Mouse (Mus musculus): ENCODE results near the gene Vax2. TPM values are rescaled to one million over a fixed set of nuclear protein-coding genes. Genes with fewer than 3 reads are reported as not detected.

The Vax2 gene
- polyA plus RNA-seq, 1 experiment from 2014 or later: not detected

GRCm38 (mm10) chr6:83715461-83716196, 4.6 kb downstream of the Vax2 start:
- peaks cover 5% of the 10 kb centered on the region; the same call in 1 of the 2 replicates for H3K4me1 ChIP-seq (ENCODE audit: control insufficient read depth, insufficient read depth, low read length)
- no peak overlapping the region for H3K9ac ChIP-seq (replicated peaks; ENCODE audit: low read depth, low read length)
- H3K9me3 ChIP-seq (ENCODE audit: control insufficient read depth, low read depth, low read length): no peaks in the 10 kb centered on the region
- ATAC-seq (ENCODE audit: insufficient number of reproducible peaks, insufficient read depth, low FRiP score, low read depth): no peak
- H3K27ac ChIP-seq (ENCODE audit: low read length): no peak overlapping the region
- H3K4me2 ChIP-seq (replicated peaks; ENCODE audit: low read depth, low read length): no peak overlapping the region
- WGBS: 3% methylated on average over 30 of the region's 30 CpGs
- no peaks in the 10 kb centered on the region for H3K36me3 ChIP-seq (ENCODE audit: control insufficient read depth, insufficient read depth, low read length)
- no peak overlapping the region for H3K4me3 ChIP-seq (ENCODE audit: low read depth, low read length)
- peaks cover 68% of the 10 kb centered on the region for H3K27me3 ChIP-seq (ENCODE audit: control insufficient read depth, insufficient read depth, low read length)

GRCm38 (mm10) chr6:83717026-83717425, 6.0 kb downstream of the Vax2 start:
- peaks cover 68% of the 10 kb centered on the region for H3K27me3 ChIP-seq (ENCODE audit: control insufficient read depth, insufficient read depth, low read length)
- no peak overlapping the region for H3K27ac ChIP-seq (ENCODE audit: low read length)
- no peak overlapping the region for H3K4me2 ChIP-seq (replicated peaks; ENCODE audit: low read depth, low read length)
- ATAC-seq (ENCODE audit: insufficient number of reproducible peaks, insufficient read depth, low FRiP score, low read depth): no peak
- 3% methylated on average over 8 of the region's 8 CpGs for WGBS
- no peaks in the 10 kb centered on the region for H3K9me3 ChIP-seq (ENCODE audit: control insufficient read depth, low read depth, low read length)
- H3K9ac ChIP-seq (replicated peaks; ENCODE audit: low read depth, low read length): no peak overlapping the region
- H3K4me1 ChIP-seq (ENCODE audit: control insufficient read depth, insufficient read depth, low read length): no peaks in the 10 kb centered on the region
- H3K36me3 ChIP-seq (ENCODE audit: control insufficient read depth, insufficient read depth, low read length): no peaks in the 10 kb centered on the region
- H3K4me3 ChIP-seq (ENCODE audit: low read depth, low read length): no peak overlapping the region

GRCm38 (mm10) chr6:83722526-83722925, 11.5 kb downstream of the Vax2 start:
- peaks cover 36% of the 10 kb centered on the region for H3K27me3 ChIP-seq (ENCODE audit: control insufficient read depth, insufficient read depth, low read length)
- no peak overlapping the region for H3K4me3 ChIP-seq (ENCODE audit: low read depth, low read length)
- H3K9me3 ChIP-seq (ENCODE audit: control insufficient read depth, low read depth, low read length): no peaks in the 10 kb centered on the region
- no peak overlapping the region for H3K27ac ChIP-seq (ENCODE audit: low read length)
- no peak overlapping the region for H3K4me2 ChIP-seq (replicated peaks; ENCODE audit: low read depth, low read length)
- no peak for ATAC-seq (ENCODE audit: insufficient number of reproducible peaks, insufficient read depth, low FRiP score, low read depth)
- no peaks in the 10 kb centered on the region for H3K4me1 ChIP-seq (ENCODE audit: control insufficient read depth, insufficient read depth, low read length)
- H3K36me3 ChIP-seq (ENCODE audit: control insufficient read depth, insufficient read depth, low read length): no peaks in the 10 kb centered on the region
- H3K9ac ChIP-seq (replicated peaks; ENCODE audit: low read depth, low read length): no peak overlapping the region
- 17% methylated on average over 6 of the region's 6 CpGs for WGBS

GRCm38 (mm10) chr6:83727178-83727577, 16.1 kb downstream of the Vax2 start:
- H3K9ac ChIP-seq (replicated peaks; ENCODE audit: low read depth, low read length): no peak overlapping the region
- WGBS: 40% methylated on average over 4 of the region's 4 CpGs
- H3K36me3 ChIP-seq (ENCODE audit: control insufficient read depth, insufficient read depth, low read length): no peaks in the 10 kb centered on the region
- no peak overlapping the region for H3K27ac ChIP-seq (ENCODE audit: low read length)
- no peak overlapping the region for H3K4me2 ChIP-seq (replicated peaks; ENCODE audit: low read depth, low read length)
- H3K4me3 ChIP-seq (ENCODE audit: low read depth, low read length): no peak overlapping the region
- ATAC-seq (ENCODE audit: insufficient number of reproducible peaks, insufficient read depth, low FRiP score, low read depth): no peak
- no peaks in the 10 kb centered on the region for H3K4me1 ChIP-seq (ENCODE audit: control insufficient read depth, insufficient read depth, low read length)
- H3K27me3 ChIP-seq (ENCODE audit: control insufficient read depth, insufficient read depth, low read length): no peaks in the 10 kb centered on the region
- H3K9me3 ChIP-seq (ENCODE audit: control insufficient read depth, low read depth, low read length): no peaks in the 10 kb centered on the region

- no peaks in the 10 kb centered on the region for H3K27me3 ChIP-seq (ENCODE audit: control insufficient read depth, insufficient read depth, low read length)
- H3K27ac ChIP-seq (ENCODE audit: low read length): no peak overlapping the region
- WGBS: 86% methylated on average over 3 of the region's 3 CpGs
- no peak for ATAC-seq (ENCODE audit: insufficient number of reproducible peaks, insufficient read depth, low FRiP score, low read depth)
- H3K9ac ChIP-seq (replicated peaks; ENCODE audit: low read depth, low read length): no peak overlapping the region
- no peak overlapping the region for H3K4me3 ChIP-seq (ENCODE audit: low read depth, low read length)
- no peaks in the 10 kb centered on the region for H3K9me3 ChIP-seq (ENCODE audit: control insufficient read depth, low read depth, low read length)
- H3K4me2 ChIP-seq (replicated peaks; ENCODE audit: low read depth, low read length): no peak overlapping the region
- no peaks in the 10 kb centered on the region for H3K4me1 ChIP-seq (ENCODE audit: control insufficient read depth, insufficient read depth, low read length)
- H3K36me3 ChIP-seq (ENCODE audit: control insufficient read depth, insufficient read depth, low read length): no peaks in the 10 kb centered on the region
Observed at GRCm38 (mm10) chr6:83728488-83728887, 17.4 kb downstream of the Vax2 start.

GRCm38 (mm10) chr6:83729350-83729970, 18.4 kb downstream of the Vax2 start:
- H3K4me2 ChIP-seq (replicated peaks; ENCODE audit: low read depth, low read length): no peak overlapping the region
- no peak overlapping the region for H3K27ac ChIP-seq (ENCODE audit: low read length)
- H3K9ac ChIP-seq (replicated peaks; ENCODE audit: low read depth, low read length): no peak overlapping the region
- no peaks in the 10 kb centered on the region for H3K4me1 ChIP-seq (ENCODE audit: control insufficient read depth, insufficient read depth, low read length)
- 63% methylated on average over 14 of the region's 14 CpGs for WGBS
- peaks cover 4% of the 10 kb centered on the region; the same call in 1 of the 2 replicates for H3K9me3 ChIP-seq (ENCODE audit: control insufficient read depth, low read depth, low read length)
- no peaks in the 10 kb centered on the region for H3K36me3 ChIP-seq (ENCODE audit: control insufficient read depth, insufficient read depth, low read length)
- H3K4me3 ChIP-seq (ENCODE audit: low read depth, low read length): no peak overlapping the region
- no peaks in the 10 kb centered on the region for H3K27me3 ChIP-seq (ENCODE audit: control insufficient read depth, insufficient read depth, low read length)
- ATAC-seq (ENCODE audit: insufficient number of reproducible peaks, insufficient read depth, low FRiP score, low read depth): no peak

- WGBS: 27% methylated on average over 5 of the region's 5 CpGs
- H3K36me3 ChIP-seq (ENCODE audit: control insufficient read depth, insufficient read depth, low read length): no peaks in the 10 kb centered on the region
- no peak overlapping the region for H3K9ac ChIP-seq (replicated peaks; ENCODE audit: low read depth, low read length)
- no peak overlapping the region for H3K4me3 ChIP-seq (ENCODE audit: low read depth, low read length)
- H3K4me1 ChIP-seq (ENCODE audit: control insufficient read depth, insufficient read depth, low read length): no peaks in the 10 kb centered on the region
- no peaks in the 10 kb centered on the region for H3K27me3 ChIP-seq (ENCODE audit: control insufficient read depth, insufficient read depth, low read length)
- H3K9me3 ChIP-seq (ENCODE audit: control insufficient read depth, low read depth, low read length): peaks cover 4% of the 10 kb centered on the region; the same call in 1 of the 2 replicates
- no peak overlapping the region for H3K4me2 ChIP-seq (replicated peaks; ENCODE audit: low read depth, low read length)
- no peak overlapping the region for H3K27ac ChIP-seq (ENCODE audit: low read length)
- no peak for ATAC-seq (ENCODE audit: insufficient number of reproducible peaks, insufficient read depth, low FRiP score, low read depth)
Observed at GRCm38 (mm10) chr6:83731128-83731527, 20.1 kb downstream of the Vax2 start.

- WGBS: 33% methylated on average over 13 of the region's 13 CpGs
- no peak overlapping the region for H3K4me2 ChIP-seq (replicated peaks; ENCODE audit: low read depth, low read length)
- no peak overlapping the region for H3K27ac ChIP-seq (ENCODE audit: low read length)
- no peak for ATAC-seq (ENCODE audit: insufficient number of reproducible peaks, insufficient read depth, low FRiP score, low read depth)
- H3K9me3 ChIP-seq (ENCODE audit: control insufficient read depth, low read depth, low read length): peaks cover 4% of the 10 kb centered on the region; the same call in 1 of the 2 replicates
- no peak overlapping the region for H3K9ac ChIP-seq (replicated peaks; ENCODE audit: low read depth, low read length)
- no peaks in the 10 kb centered on the region for H3K4me1 ChIP-seq (ENCODE audit: control insufficient read depth, insufficient read depth, low read length)
- H3K27me3 ChIP-seq (ENCODE audit: control insufficient read depth, insufficient read depth, low read length): no peaks in the 10 kb centered on the region
- no peaks in the 10 kb centered on the region for H3K36me3 ChIP-seq (ENCODE audit: control insufficient read depth, insufficient read depth, low read length)
- H3K4me3 ChIP-seq (ENCODE audit: low read depth, low read length): no peak overlapping the region
Observed at GRCm38 (mm10) chr6:83737311-83737710, 26.2 kb downstream of the Vax2 start.
